Mouse (Mus musculus): ENCODE data around the gene Tbx21. TPM values are rescaled to one million over a fixed set of nuclear protein-coding genes. Genes with fewer than 3 reads are reported as not detected.

The Tbx21 gene
- polyA plus RNA-seq, 1 experiment from 2014 or later, result 0.25 TPM

Small RNAs within 50 kb of the gene (microRNA-seq; reads per million reads assigned to microRNA genes)
- gene Mir7235, result not detected
- 1.5 reads per million for gene Mir8103

Other genes with a start within 250 kb of the Tbx21 start
- gene Cdk5rap3, start 198.8 kb downstream of the Tbx21 start, polyA plus RNA-seq (2016; fragmentation: Nextera tagmentation; extraction: Ambion mirVana), result 116 and 120 TPM in 2 replicates
- 0.04 and 0.05 TPM in 2 replicates for gene Prr15l, start 187.2 kb downstream of the Tbx21 start, polyA plus RNA-seq (2016; fragmentation: Nextera tagmentation; extraction: Ambion mirVana)
- 28.2 and 32.1 TPM in 2 replicates for gene Pnpo, start 171.3 kb downstream of the Tbx21 start, polyA plus RNA-seq (2016; fragmentation: Nextera tagmentation; extraction: Ambion mirVana)
- gene Sp2, start 132.4 kb downstream of the Tbx21 start, polyA plus RNA-seq (2016; fragmentation: Nextera tagmentation; extraction: Ambion mirVana), result 30.5 and 35.5 TPM in 2 replicates
- gene Sp6, start 101.9 kb downstream of the Tbx21 start, polyA plus RNA-seq (2016; fragmentation: Nextera tagmentation; extraction: Ambion mirVana), result 0.71 and 2.0 TPM in 2 replicates
- 39.5 and 42.2 TPM in 2 replicates for gene Scrn2, start 85.4 kb downstream of the Tbx21 start, polyA plus RNA-seq (2016; fragmentation: Nextera tagmentation; extraction: Ambion mirVana)
- 3.0 and 3.1 TPM in 2 replicates for gene Lrrc46, start 73.9 kb downstream of the Tbx21 start, polyA plus RNA-seq (2016; fragmentation: Nextera tagmentation; extraction: Ambion mirVana)
- gene Mrpl10, start 73.8 kb downstream of the Tbx21 start, polyA plus RNA-seq (2016; fragmentation: Nextera tagmentation; extraction: Ambion mirVana), result 81.1 and 82.9 TPM in 2 replicates
- 8.4 and 9.8 TPM in 2 replicates for gene Osbpl7, start 64.7 kb downstream of the Tbx21 start, polyA plus RNA-seq (2016; fragmentation: Nextera tagmentation; extraction: Ambion mirVana)
- 4.3 and 4.9 TPM in 2 replicates for gene Tbkbp1, start 36.2 kb upstream of the Tbx21 start, polyA plus RNA-seq (2016; fragmentation: Nextera tagmentation; extraction: Ambion mirVana)
- gene Kpnb1, start 72.5 kb upstream of the Tbx21 start, polyA plus RNA-seq (2016; fragmentation: Nextera tagmentation; extraction: Ambion mirVana), result 82.9 and 95.7 TPM in 2 replicates
- 108 and 114 TPM in 2 replicates for gene Npepps, start 165.3 kb upstream of the Tbx21 start, polyA plus RNA-seq (2016; fragmentation: Nextera tagmentation; extraction: Ambion mirVana)
- gene Mrpl45, start 200.4 kb upstream of the Tbx21 start, polyA plus RNA-seq (2016; fragmentation: Nextera tagmentation; extraction: Ambion mirVana), result 61.7 and 69.5 TPM in 2 replicates
- gene Gpr179, start 236.7 kb upstream of the Tbx21 start, polyA plus RNA-seq (2016; fragmentation: Nextera tagmentation; extraction: Ambion mirVana), result 0.05 and 0.09 TPM in 2 replicates
- gene Socs7, start 247.2 kb upstream of the Tbx21 start, polyA plus RNA-seq (2016; fragmentation: Nextera tagmentation; extraction: Ambion mirVana), result 3.6 and 4.6 TPM in 2 replicates

Measured in midbrain, embryonic 10.5 days (tissue).